Mouse (Mus musculus) kidney, adult 8-10 months (tissue): ENCODE measurements at regions not wholly inside any gene's neighbourhood (a gene's known extent, or its start where the extent isn't known, plus 50 kb on each side); places are given as distances from the start of the nearest gene placed in this dataset.

Source experiments
- DNase-seq, 2 experiments: peaks; one replicate each; pipeline ENCODE4 v3.0.0; 2022

GRCm38 (mm10) chr6:143634334-143634733 lies 467.3 kb downstream of the Etnk1 start:
- DNase-seq, result peak; percentile 28 to 55

GRCm38 (mm10) chr6:143635043-143635442 lies 468.0 kb downstream of the Etnk1 start:
- peak in 1 of 2 experiments; percentile 11 for DNase-seq

GRCm38 (mm10) chr6:143640652-143641051 lies 473.6 kb downstream of the Etnk1 start:
- DNase-seq, result peak in 1 of 2 experiments; percentile 8

GRCm38 (mm10) chr6:143642052-143642451 lies 475.0 kb downstream of the Etnk1 start:
- no peak for DNase-seq

- DNase-seq, result no peak
Observed at GRCm38 (mm10) chr6:143645989-143646388, 479.0 kb downstream of the Etnk1 start.

- no peak for DNase-seq
Observed at GRCm38 (mm10) chr6:143648501-143648900, 481.5 kb downstream of the Etnk1 start.

GRCm38 (mm10) chr6:143656576-143656975 lies 489.6 kb downstream of the Etnk1 start:
- no peak for DNase-seq

GRCm38 (mm10) chr6:143660837-143661236 lies 493.8 kb downstream of the Etnk1 start:
- no peak for DNase-seq

GRCm38 (mm10) chr6:143663306-143663705 lies 496.3 kb downstream of the Etnk1 start:
- no peak for DNase-seq

- DNase-seq, result no peak
Observed at GRCm38 (mm10) chr6:143665374-143665773, 498.4 kb downstream of the Etnk1 start.

GRCm38 (mm10) chr6:143668551-143668950 lies 501.5 kb downstream of the Etnk1 start:
- DNase-seq, result no peak

- no peak for DNase-seq
Observed at GRCm38 (mm10) chr6:143669446-143670130, 502.6 kb downstream of the Etnk1 start.

GRCm38 (mm10) chr6:143690131-143690530 lies 523.1 kb downstream of the Etnk1 start:
- no peak for DNase-seq

- DNase-seq, result no peak
Observed at GRCm38 (mm10) chr6:143690866-143691265, 523.8 kb downstream of the Etnk1 start.

GRCm38 (mm10) chr6:143697997-143698396 lies 531.0 kb downstream of the Etnk1 start:
- no peak for DNase-seq

- no peak for DNase-seq
Observed at GRCm38 (mm10) chr6:143703984-143704383, 537.0 kb downstream of the Etnk1 start.

GRCm38 (mm10) chr6:143706451-143706850 lies 539.4 kb downstream of the Etnk1 start:
- no peak for DNase-seq

- no peak for DNase-seq
Observed at GRCm38 (mm10) chr6:143714461-143714860, 547.4 kb downstream of the Etnk1 start.

GRCm38 (mm10) chr6:143750074-143750473 lies 583.1 kb downstream of the Etnk1 start:
- no peak for DNase-seq

GRCm38 (mm10) chr6:143751076-143752070 lies 584.4 kb downstream of the Etnk1 start:
- peak; percentile 13 to 44 for DNase-seq

- DNase-seq, result no peak
Observed at GRCm38 (mm10) chr6:143757462-143757861, 590.4 kb downstream of the Etnk1 start.

- DNase-seq, result no peak
Observed at GRCm38 (mm10) chr6:143768115-143768514, 601.1 kb downstream of the Etnk1 start.
